Mouse (Mus musculus) embryonic facial prominence, embryonic 10.5 days (tissue): ENCODE results near the gene Aim2. TPM values are rescaled to one million over a fixed set of nuclear protein-coding genes. Genes with fewer than 3 reads are reported as not detected.

Experiments
- DNase-seq: peaks from one replicate; pipeline ENCODE4 v3.0.0-alpha.2; 2017; ENCODE audit warnings: low spot score
- H3K27ac ChIP-seq: fragments of 300-500 bp; sonication (generic); replicated peaks from 2 replicates; pipeline ENCODE4 v1.5.1; 2016; ENCODE audit warnings: mild to moderate bottlenecking
- H3K27me3 ChIP-seq: fragments of 300-500 bp; sonication (generic); replicated peaks from 2 replicates; pipeline ENCODE4 v1.6.1; 2016; ENCODE audit warnings: low read depth, mild to moderate bottlenecking; ENCODE audit not compliant: poor library complexity, severe bottlenecking
- H3K36me3 ChIP-seq: fragments of 300-500 bp; sonication (generic); replicated peaks from 2 replicates; pipeline ENCODE4 v1.6.1; 2016; ENCODE audit warnings: mild to moderate bottlenecking, moderate library complexity
- H3K4me1 ChIP-seq: fragments of 300-500 bp; sonication (generic); 2 replicates; pipeline ENCODE4 v1.6.1; 2016
- H3K4me3 ChIP-seq: fragments of 300-500 bp; sonication (generic); 2 replicates; pipeline ENCODE4 v1.5.1; 2016; ENCODE audit warnings: mild to moderate bottlenecking, moderate library complexity
- H3K9me3 ChIP-seq: fragments of 300-500 bp; sonication (generic); 2 replicates; pipeline ENCODE4 v1.6.1; 2016; ENCODE audit warnings: mild to moderate bottlenecking
- WGBS: fragments of 180-500 bp; shearing (Covaris S2); methylation state at CpG from one replicate; pipeline ENCODE4 v1.1.7; 2016; 5-methylcytosine and 5-hydroxymethylcytosine counted together
- polyA plus RNA-seq: library from polyadenylated mRNA; unstranded; fragments of >200 nt; fragmentation: Nextera tagmentation; extraction: Ambion mirVana; gene quantifications from 2 replicates; pipeline ENCODE4 v1.2.1, GENCODE M21; 2016

Gene Aim2
- polyA plus RNA-seq, 1 experiment from 2014 or later, result 3.9 TPM

GRCm38 (mm10) chr1:173355107-173355846 is 4.6 kb downstream of the Aim2 start:
- H3K27me3 ChIP-seq, result no peaks in the 10 kb centered on the region
- no peak overlapping the region for H3K4me3 ChIP-seq
- H3K36me3 ChIP-seq, result no peaks in the 10 kb centered on the region
- no peak for DNase-seq
- H3K27ac ChIP-seq, result no peak overlapping the region
- H3K4me1 ChIP-seq, result peaks cover 23% of the 10 kb centered on the region
- no peaks in the 10 kb centered on the region for H3K9me3 ChIP-seq
- 80% methylated on average over 7 of the region's 7 CpGs for WGBS

GRCm38 (mm10) chr1:173356699-173357098 is 6.0 kb downstream of the Aim2 start:
- no peaks in the 10 kb centered on the region for H3K27me3 ChIP-seq
- H3K9me3 ChIP-seq, result no peaks in the 10 kb centered on the region
- H3K27ac ChIP-seq, result no peak overlapping the region
- H3K4me3 ChIP-seq, result no peak overlapping the region
- peaks cover 15% of the 10 kb centered on the region for H3K4me1 ChIP-seq
- DNase-seq, result no peak
- no peaks in the 10 kb centered on the region for H3K36me3 ChIP-seq
- 90% methylated on average over 2 of the region's 2 CpGs for WGBS

DNA sequence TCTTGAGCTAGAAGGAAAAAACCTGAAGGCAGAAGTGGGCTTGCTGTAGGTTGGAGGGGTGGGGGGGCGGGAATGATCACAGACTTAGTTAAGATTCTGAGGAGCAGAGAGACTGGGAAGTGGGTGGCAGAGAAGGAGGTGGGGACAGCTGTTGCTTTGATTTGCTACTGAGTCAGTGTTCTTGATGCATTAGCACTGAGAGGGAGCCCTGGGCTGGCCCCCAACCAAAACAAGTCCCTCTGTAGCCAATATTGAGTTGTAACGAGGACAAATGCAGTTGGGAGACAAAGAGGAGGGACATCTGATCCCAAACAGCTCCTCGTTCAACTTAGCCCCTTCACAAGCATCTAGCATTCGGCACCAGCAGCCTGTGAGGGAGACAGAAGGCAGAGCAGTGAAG is 7.1 kb downstream of the Aim2 start:
- Histone ChIP-seq H3K36me3 (no peaks in the 10 kb centered on the region), H3K4me1 (peaks cover 15% of the 10 kb centered on the region), H3K27me3 (no peaks in the 10 kb centered on the region), H3K27ac (no peak overlapping the region), H3K4me3 (no peak overlapping the region), H3K9me3 (no peaks in the 10 kb centered on the region)
- DNase-seq, result no peak
- 45% methylated on average over 4 of the region's 4 CpGs for WGBS

- Histone ChIP-seq H3K27me3 (no peaks in the 10 kb centered on the region; the same call in 1 of the 2 replicates), H3K36me3 (no peaks in the 10 kb centered on the region), H3K4me3 (no peak overlapping the region), H3K4me1 (peaks cover 15% of the 10 kb centered on the region), H3K9me3 (no peaks in the 10 kb centered on the region), H3K27ac (no peak overlapping the region)
- 73% methylated on average over 4 of the region's 4 CpGs for WGBS
- DNase-seq, result no peak
These were observed 9.1 kb downstream of the Aim2 start for GRCm38 (mm10) chr1:173359590-173360290.

DNA sequence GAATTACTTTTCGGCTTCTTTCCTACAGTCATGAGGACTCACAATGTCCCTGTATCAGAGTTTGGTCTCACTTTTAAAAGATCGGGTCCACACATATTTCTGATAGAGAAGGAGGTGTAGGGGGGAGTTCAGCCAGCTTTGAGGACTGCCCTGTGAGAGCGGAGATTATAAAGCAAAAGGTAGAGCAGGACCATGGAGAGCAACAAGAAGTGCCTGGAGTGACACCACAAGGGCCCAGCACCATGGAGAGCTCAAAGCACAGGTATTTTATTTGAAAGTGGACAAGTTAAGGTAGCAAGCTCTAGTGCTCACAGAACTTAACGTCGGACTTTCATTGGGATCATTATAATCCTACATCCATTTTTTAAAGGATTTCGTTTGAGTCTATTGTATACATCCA is 11.0 kb downstream of the Aim2 start:
- DNase-seq, result peak; percentile 76
- peaks cover 12% of the 10 kb centered on the region for H3K4me1 ChIP-seq
- no peak overlapping the region for H3K27ac ChIP-seq
- H3K27me3 ChIP-seq, result peaks cover 15% of the 10 kb centered on the region
- 38% methylated on average over 6 of the region's 6 CpGs for WGBS
- H3K4me3 ChIP-seq, result no peak overlapping the region
- no peaks in the 10 kb centered on the region for H3K9me3 ChIP-seq
- H3K36me3 ChIP-seq, result no peaks in the 10 kb centered on the region

GRCm38 (mm10) chr1:173363436-173363835 is 12.8 kb downstream of the Aim2 start:
- peaks cover 32% of the 10 kb centered on the region for H3K27me3 ChIP-seq
- whole genome bisulfite sequencing, result 91% methylated on average over 2 of the region's 2 CpGs
- H3K4me3 ChIP-seq, result no peak overlapping the region
- no peak for DNase-seq
- H3K4me1 ChIP-seq, result peaks cover 29% of the 10 kb centered on the region
- no peaks in the 10 kb centered on the region for H3K36me3 ChIP-seq
- H3K27ac ChIP-seq, result no peak overlapping the region
- no peaks in the 10 kb centered on the region for H3K9me3 ChIP-seq

GRCm38 (mm10) chr1:173364125-173364800 is 13.6 kb downstream of the Aim2 start:
- Histone ChIP-seq H3K27me3 (peaks cover 41% of the 10 kb centered on the region), H3K36me3 (no peaks in the 10 kb centered on the region)
- 88% methylated on average over 4 of the region's 4 CpGs for WGBS

DNA sequence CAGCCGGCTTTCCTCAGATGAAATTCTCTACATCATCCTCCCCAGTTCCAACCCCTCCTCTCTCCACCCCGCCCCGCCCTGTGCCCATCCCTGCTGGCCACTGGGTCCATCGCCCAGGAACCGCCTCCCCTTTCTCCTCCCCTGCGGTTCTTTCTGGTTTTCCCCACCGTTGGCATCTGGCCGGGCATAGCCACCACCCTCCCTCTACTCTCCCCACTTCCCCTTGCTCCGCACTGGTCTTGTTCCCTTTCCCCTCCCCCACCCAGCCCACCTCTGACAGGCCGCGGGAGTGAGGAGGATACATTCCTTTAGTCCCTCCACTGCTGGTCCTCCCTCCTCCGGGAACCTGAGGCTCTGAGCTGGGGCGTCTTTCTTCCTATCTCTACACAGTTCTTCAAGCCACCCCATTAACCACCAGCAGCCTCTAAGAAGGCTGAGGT is 15.3 kb downstream of the Aim2 start:
- Histone ChIP-seq H3K9me3 (no peaks in the 10 kb centered on the region), H3K4me1 (peaks cover 29% of the 10 kb centered on the region), H3K27me3 (peaks cover 54% of the 10 kb centered on the region), H3K27ac (no peak overlapping the region), H3K36me3 (no peaks in the 10 kb centered on the region), H3K4me3 (peak overlapping the region; percentile 80)
- WGBS, result 3% methylated on average over 13 of the region's 13 CpGs
- peak; percentile 37 for DNase-seq

More at GRCm38 (mm10) chr1:173364125-173364800, 13.6 kb downstream of the Aim2 start:
- no peak overlapping the region for H3K4me3 ChIP-seq
- peaks cover 29% of the 10 kb centered on the region for H3K4me1 ChIP-seq
- no peak overlapping the region for H3K27ac ChIP-seq
- no peaks in the 10 kb centered on the region for H3K9me3 ChIP-seq
- no peak for DNase-seq

DNA sequence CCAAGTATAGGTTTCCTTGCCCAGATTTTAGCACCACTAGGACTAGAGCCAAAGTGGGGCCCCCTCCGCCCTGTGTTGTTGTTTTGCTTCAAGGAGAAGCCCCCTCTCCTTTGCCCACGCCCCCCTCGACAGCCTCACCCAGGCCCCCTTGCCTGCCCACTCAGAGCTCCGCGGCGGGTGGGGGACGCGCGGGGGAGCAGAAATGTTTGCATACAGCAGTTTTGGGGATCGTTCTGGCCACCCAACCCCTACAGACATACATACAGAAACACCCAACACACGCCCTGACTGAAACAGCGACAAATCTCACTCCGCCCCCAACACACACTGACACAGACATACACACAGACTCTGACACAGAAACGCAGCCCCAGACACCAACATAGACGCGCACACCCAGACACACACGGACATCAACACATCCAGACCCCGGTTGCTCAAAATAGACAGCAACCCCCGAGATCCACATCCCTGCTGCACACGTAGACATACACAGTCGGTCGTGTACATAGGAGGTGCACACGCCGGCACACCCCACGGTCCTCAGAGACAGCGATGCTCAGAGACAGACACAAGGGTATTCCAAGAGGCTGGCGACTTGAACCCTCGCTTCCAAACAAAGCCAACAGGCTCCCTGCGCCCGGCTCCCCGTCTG is 16.1 kb downstream of the Aim2 start:
- DNase-seq, result peak; percentile 13
- Histone ChIP-seq H3K27ac (peak overlapping the region; percentile 81), H3K27me3 (peaks cover 54% of the 10 kb centered on the region)

DNA sequence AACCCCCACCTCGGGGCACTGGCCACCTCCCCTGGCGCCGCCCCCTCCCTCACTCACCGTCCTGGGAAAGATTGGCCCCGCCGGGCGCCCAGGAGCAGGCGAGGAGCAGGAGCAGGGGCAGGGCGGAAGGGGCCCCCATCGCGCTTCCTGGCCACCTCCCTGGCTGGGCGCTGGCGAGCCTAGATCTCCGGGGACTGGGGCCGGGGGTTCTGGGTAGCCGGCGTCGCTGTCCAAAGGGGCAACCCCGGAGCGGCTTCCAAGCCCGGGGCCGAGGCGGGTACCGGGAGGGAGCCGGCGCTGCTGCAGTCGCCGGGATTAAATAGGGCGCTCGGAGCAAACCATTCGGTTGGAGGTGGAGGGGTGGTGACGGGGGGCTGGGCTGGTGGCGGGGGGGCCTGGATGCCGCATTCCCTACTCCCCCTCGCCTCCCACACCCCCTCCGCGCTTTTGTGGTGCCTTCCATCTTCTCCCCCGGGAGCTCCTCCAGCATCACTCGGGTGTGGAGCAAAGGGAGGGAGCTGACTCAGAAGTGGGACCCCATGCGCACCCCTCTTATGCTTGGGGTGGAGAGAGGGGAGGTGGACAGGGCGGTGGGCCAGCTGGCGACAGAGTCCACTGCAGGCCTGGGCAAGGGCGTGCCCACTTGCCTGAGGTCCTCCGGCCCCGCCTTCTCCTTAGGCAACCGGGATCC is 16.8 kb downstream of the Aim2 start, which contains the start of gene Cadm3:
TSS of gene Cadm3 (minus strand) at position 340 of the 691 bp plus-strand sequence.
- Histone ChIP-seq H3K4me3 (peak within 1 kb of the TSS; percentile 80), H3K36me3 (no peaks in the 10 kb centered on the region), H3K9me3 (no peaks in the 10 kb centered on the region), H3K4me1 (peaks cover 29% of the 10 kb centered on the region), H3K27me3 (peaks cover 54% of the 10 kb centered on the region), H3K27ac (peak within 1 kb of the TSS; percentile 81)
- under 1% methylated on average over 45 of the region's 46 CpGs for WGBS
- peak; percentile 76 for DNase-seq

More for the DNA sequence above, 16.1 kb downstream of the Aim2 start:
- Histone ChIP-seq H3K4me1 (peaks cover 29% of the 10 kb centered on the region), H3K36me3 (no peaks in the 10 kb centered on the region), H3K4me3 (peak overlapping the region; percentile 80), H3K9me3 (no peaks in the 10 kb centered on the region)
- under 1% methylated on average over 31 of the region's 31 CpGs for WGBS

DNA sequence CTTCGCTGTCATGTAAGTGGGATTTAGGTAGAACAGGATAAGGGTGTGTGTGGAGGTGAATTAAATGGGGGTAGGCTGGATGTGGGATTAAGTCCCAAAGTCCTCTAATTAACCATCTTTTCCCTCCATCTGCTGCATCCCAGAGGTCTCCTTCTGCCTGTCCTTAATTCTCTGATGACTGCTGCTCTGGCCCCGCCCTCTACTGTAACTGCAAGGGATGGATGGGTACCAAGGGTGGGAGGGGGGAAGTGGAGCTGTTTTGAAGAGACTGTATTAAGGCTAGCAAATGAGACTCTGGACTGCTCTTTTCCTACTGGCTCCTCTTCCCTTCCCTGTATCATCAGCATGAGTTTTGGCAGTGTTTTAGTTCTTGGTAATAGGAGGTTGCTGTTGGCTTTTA is 18.9 kb downstream of the Aim2 start:
- peaks cover 54% of the 10 kb centered on the region for H3K27me3 ChIP-seq

GRCm38 (mm10) chr1:173370456-173370855 is 19.8 kb downstream of the Aim2 start:
- H3K27ac ChIP-seq, result no peak overlapping the region
- DNase-seq, result no peak
- H3K36me3 ChIP-seq, result no peaks in the 10 kb centered on the region
- H3K9me3 ChIP-seq, result no peaks in the 10 kb centered on the region
- H3K4me3 ChIP-seq, result no peak overlapping the region
- H3K27me3 ChIP-seq, result peaks cover 51% of the 10 kb centered on the region
- peaks cover 29% of the 10 kb centered on the region for H3K4me1 ChIP-seq
- WGBS, result 65% methylated on average over 6 of the region's 6 CpGs

More for the DNA sequence above, 18.9 kb downstream of the Aim2 start:
- no peaks in the 10 kb centered on the region for H3K36me3 ChIP-seq
- H3K4me3 ChIP-seq, result no peak overlapping the region
- no peaks in the 10 kb centered on the region for H3K9me3 ChIP-seq
- H3K27ac ChIP-seq, result no peak overlapping the region
- peaks cover 29% of the 10 kb centered on the region for H3K4me1 ChIP-seq
- WGBS, result 66% methylated on average over 2 of the region's 2 CpGs
- no peak for DNase-seq
